Mouse (Mus musculus): ENCODE data around the gene Ndst2.

The Ndst2 gene

DNA sequence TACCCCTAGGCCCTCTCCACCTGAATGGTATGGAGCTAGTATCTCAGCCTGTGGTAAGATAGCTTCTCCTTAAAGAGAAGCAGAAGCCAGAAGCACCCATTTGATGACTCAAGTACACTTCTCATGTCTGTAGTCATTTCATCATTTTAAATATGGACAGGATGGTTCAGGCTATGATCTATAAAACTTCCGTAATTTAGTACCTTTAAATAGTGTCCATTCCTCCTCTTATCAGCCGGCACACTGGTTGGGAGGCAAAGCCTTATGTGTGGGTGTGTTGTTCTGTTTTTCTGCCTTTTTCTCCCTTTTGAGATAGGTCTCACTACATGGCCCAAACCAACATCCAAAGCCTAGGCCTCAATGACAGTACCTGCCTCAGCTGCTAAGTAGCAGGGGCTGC lies 35.8 kb downstream of the Ndst2 start:
- DNase-seq (ENCODE audit: low spot score): no peak

DNA sequence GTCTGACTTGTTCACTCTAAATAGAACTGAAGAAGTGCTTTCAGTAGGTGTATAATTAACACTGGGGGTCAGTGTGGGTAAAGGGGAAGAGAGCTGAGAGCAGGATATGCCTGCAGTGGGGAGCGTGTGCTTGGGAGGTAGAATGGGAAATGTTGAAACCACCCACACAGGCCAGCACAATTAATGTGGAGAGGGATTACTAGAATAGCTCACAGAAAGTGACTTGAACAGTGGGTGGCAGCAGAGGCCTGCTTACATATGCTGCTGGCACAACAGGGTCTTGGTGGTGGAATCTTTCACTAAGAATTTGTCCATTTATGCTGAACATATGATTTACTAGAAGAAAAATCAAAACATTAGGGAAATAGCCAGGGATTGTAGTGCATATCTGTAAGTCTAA lies 37.4 kb downstream of the Ndst2 start:
- DNase-seq (ENCODE audit: low spot score): peak; percentile 46

DNA sequence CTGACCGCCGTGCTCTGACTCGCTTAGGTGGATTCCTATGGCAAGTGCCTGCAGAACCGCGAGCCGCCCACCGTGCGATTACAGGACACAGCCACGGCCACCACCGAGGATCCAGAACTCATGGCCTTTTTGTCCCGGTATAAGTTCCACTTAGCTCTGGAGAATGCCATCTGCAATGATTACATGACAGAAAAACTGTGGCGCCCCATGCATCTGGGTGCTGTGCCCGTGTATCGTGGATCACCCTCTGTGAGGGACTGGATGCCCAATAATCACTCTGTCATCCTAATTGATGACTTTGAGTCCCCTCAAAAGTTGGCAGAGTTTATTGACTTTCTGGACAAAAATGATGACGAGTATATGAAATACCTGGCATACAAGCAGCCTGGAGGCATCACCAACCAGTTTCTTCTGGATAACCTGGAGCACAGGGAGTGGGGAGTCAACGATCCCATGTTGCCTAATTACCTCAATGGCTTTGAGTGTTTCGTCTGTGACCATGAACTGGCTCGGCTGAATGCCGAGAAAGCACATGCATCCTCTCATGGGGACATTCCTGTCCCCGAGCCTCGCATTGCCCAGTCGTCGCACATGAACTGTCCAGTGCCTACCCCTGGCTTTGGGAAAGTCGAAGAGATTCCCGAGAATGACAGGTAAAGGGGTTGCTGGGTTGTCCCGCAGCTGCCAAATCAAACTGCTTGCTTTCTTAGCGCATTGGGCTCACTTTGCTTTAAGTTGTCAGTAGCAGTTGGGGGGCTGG lies 38.4 kb downstream of the Ndst2 start:
- no peak for DNase-seq (ENCODE audit: low spot score)

DNA sequence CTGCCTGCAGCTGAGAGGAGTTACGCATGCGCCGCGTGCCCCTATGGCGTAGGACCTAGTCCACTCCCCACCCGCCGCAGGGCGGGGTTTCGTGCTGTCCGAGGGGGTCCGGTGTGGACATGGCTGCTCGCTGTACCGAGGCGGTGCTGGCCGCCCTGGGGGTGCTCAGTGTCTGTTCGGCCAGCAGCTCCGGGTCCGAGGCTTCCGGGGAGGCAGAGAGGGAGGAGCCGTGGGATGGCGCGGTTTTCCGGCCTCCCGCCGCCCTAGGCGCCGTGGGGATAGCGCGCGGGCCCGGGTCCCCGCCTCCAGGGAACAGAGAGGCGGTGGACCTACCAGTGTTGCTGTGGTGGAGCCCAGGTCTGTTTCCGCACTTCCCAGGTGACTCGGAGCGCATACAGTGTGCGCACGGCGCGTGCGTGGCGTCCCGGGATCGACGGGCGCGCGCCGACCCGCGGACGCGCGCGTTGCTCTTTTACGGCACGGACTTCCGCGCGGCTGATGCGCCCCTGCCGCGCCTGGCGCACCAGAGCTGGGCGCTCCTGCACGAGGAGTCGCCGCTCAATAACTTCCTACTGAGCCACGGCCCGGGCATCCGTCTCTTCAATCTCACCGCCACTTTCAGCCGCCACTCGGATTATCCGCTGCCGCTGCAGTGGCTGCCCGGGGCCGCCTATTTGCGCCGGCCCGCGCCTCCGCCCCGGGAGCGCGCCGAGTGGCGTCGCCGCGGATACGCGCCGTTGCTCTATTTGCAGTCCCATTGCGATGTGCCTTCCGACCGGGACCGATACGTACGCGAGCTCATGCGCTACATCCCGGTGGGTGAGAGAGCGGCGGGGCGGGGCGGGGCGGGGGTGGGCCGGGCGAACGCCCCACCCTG lies 39.2 kb downstream of the Ndst2 start, which contains the start of gene Fut11:
Gene Fut11 (plus strand): TSS at position 85 of the 877 bp plus-strand sequence.
- peak; percentile 87 for DNase-seq (ENCODE audit: low spot score)

DNA sequence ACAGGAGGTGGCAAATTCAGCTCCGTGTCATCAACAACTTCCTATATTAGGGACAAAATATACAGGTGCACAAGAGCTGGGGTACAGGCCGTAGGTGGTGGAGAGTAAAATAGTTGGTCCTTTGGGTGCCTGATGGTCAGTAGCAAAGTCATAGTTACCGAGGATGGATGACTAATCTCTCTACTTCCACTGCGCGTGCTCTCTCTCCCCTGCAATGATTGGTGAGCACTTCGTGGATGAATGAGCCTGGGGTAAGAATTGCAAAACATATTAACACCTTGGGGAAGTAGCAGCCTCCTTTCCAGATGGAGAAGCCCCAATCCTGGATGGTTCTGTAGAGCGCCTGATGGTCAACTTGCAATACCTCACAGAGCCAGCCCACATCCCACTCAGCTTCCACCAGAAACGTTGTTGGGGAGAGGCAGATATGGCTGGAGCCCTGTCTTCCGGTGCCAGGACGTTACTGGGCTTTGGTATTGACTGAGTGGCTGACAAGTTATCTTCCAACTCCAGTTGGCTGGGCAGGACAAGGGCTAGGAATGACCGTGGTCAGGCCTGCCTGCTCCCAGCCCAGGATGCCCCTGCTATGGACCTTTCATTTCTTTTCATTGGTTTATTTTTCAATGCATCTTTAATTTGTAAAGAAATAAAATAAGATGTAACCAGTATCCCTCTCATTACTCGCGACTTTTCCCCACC lies 40.0 kb downstream of the Ndst2 start:
- no peak for DNase-seq (ENCODE audit: low spot score)

DNA sequence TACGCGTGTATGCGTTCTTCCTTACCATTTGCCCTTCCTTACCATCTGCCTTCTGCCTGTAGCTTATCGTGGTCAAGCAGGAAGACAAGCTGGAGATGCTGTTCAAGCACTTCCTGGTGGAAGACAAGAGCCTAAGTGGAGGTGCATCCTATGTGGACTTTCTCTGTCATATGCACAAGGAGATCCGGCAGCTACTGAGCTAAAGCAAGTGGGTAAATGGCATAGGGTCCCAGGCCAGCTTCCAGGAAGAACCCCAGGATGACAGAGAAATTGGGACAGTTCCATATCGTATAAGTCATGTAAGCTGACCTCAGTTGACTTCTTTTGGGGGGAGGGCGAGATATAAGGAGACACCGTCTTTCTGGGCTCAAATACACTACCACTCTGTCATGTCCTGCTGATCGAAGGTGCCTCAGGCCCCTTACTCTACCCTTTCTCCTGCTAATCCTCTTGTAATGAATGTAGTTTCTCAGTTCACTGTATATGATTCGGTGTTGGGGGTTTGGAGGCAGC lies 40.7 kb downstream of the Ndst2 start:
- no peak for DNase-seq (ENCODE audit: low spot score)

DNA sequence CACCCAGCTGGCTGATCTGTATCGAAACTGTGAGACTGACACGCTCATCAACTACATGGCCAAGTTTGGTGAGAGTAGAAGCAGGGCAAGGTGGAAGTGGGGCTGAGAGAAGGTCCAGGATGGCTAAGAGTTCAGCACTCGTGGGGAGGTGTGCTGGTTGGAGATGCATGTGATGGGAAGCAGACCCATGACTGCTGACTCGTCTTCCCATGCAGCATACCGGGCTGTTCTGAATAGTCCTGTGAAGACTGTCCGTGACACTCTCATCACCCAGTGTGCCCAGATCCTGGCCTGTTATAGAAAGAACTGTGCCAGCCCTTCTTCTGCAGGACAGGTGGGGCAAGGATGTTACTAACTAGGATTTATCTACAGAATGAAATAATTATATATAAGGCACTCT lies 42.6 kb downstream of the Ndst2 start:
- no peak for DNase-seq (ENCODE audit: low spot score)

GRCm38 (mm10) chr14:20689009-20689408 lies 45.4 kb downstream of the Ndst2 start:
- DNase-seq (ENCODE audit: low spot score): no peak

GRCm38 (mm10) chr14:20686576-20686975 lies 47.8 kb downstream of the Ndst2 start:
- no peak for DNase-seq (ENCODE audit: low spot score)

GRCm38 (mm10) chr14:20682498-20682897 lies 51.9 kb downstream of the Ndst2 start:
- DNase-seq (ENCODE audit: low spot score): peak; percentile 87

DNA sequence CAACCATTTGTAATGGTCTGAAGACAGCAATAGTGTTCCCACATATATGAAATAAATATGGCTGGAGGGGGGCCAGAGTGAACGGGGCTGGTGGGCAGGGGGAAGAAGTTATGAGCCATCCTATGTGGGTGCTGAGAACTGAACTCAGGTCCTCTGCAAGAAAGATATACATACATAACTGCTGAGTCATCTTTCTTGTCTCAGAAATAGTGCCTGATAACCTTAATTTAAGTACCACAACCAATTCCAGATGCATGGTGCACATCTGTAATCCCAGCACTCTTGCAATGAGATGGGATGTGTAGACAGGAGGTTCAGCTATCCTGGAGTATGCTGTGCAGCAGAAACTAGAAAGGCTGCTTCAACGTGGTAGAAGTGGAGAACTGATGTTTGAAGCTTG lies 52.6 kb downstream of the Ndst2 start:
- no peak for DNase-seq (ENCODE audit: low spot score)

GRCm38 (mm10) chr14:20677906-20678305 lies 56.5 kb downstream of the Ndst2 start:
- no peak for DNase-seq (ENCODE audit: low spot score)

GRCm38 (mm10) chr14:20674064-20674833 lies 60.1 kb downstream of the Ndst2 start, which contains the start of gene Sec24c:
Gene Sec24c (plus strand): TSS chr14:20674308.
- peak; percentile 96 for DNase-seq (ENCODE audit: low spot score)

GRCm38 (mm10) chr14:20673735-20674063 lies 60.7 kb downstream of the Ndst2 start:
- no peak for DNase-seq (ENCODE audit: low spot score)
